Mouse (Mus musculus): ENCODE results near the gene Klf7. TPM values are rescaled to one million over a fixed set of nuclear protein-coding genes. Genes with fewer than 3 reads are reported as not detected.
"Not testable (repeated sequence)": the region's sequence is repeated elsewhere in the genome, so short reads cannot be mapped to it uniquely, and the experiment has no call there.

Klf7 gene
- polyA plus RNA-seq, 1 experiment from 2014 or later, result 25.6 TPM

DNA sequence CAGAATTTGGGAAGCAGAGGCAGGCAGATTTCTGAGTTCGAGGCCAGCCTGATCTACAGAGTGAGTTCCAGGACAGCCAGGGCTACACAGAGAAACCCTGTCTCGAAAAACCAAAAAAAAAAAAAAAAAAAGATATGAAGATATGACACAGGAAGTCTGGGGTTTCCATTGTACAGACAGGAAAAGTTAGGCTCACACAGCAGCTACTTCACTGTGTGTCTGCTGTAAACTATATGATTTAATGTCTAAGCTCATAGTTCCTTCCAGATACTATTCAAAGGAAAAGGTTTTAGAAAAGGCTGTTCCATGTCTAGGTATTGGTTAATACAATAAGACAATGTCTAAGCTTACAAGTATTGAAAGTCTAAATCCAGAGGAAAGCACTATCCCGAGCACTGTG is 13.4 kb downstream of the Klf7 start:
- WGBS, result 88% methylated on average over 2 of the region's 3 CpGs
- ATAC-seq (ENCODE audit: low read depth); H3K27ac ChIP-seq (ENCODE audit: low read length); H3K9ac ChIP-seq (ENCODE audit: low read length); H3K27me3 ChIP-seq (ENCODE audit: control insufficient read depth, insufficient read depth, low read depth, low read length); H3K4me3 ChIP-seq (ENCODE audit: low read length); H3K36me3 ChIP-seq (ENCODE audit: control insufficient read depth, insufficient read depth, low read length); H3K9me3 ChIP-seq (ENCODE audit: control insufficient read depth, low read length); H3K4me2 ChIP-seq (ENCODE audit: low read depth, low read length): not testable (repeated sequence)
- peaks cover 20% of the 10 kb centered on the region for H3K4me1 ChIP-seq (replicated peaks; ENCODE audit: control insufficient read depth, insufficient read depth, low read length)

GRCm38 (mm10) chr1:64107526-64107925 is 14.6 kb downstream of the Klf7 start:
- no peak for ATAC-seq (ENCODE audit: low read depth)
- no peak overlapping the region for H3K4me3 ChIP-seq (ENCODE audit: low read length)
- H3K4me2 ChIP-seq (ENCODE audit: low read depth, low read length), result no peak overlapping the region
- no peaks in the 10 kb centered on the region for H3K27me3 ChIP-seq (ENCODE audit: control insufficient read depth, insufficient read depth, low read depth, low read length)
- H3K4me1 ChIP-seq (replicated peaks; ENCODE audit: control insufficient read depth, insufficient read depth, low read length), result peaks cover 20% of the 10 kb centered on the region
- no peaks in the 10 kb centered on the region for H3K9me3 ChIP-seq (ENCODE audit: control insufficient read depth, low read length)
- WGBS, result 61% methylated on average over 7 of the region's 7 CpGs
- H3K36me3 ChIP-seq (ENCODE audit: control insufficient read depth, insufficient read depth, low read length), result 0 out of 2 replicates have a peak, but pooled peaks cover 2% of the 10 kb centered on the region
- H3K27ac ChIP-seq (ENCODE audit: low read length), result no peak overlapping the region
- no peak overlapping the region for H3K9ac ChIP-seq (ENCODE audit: low read length)

- Histone ChIP-seq H3K27ac (ENCODE audit: low read length) (peak overlapping the region; percentile 87), H3K4me3 (ENCODE audit: low read length) (0 out of 2 replicates have a peak overlapping the region, but pooled peaks have one; percentile 23), H3K9ac (ENCODE audit: low read length) (no peak overlapping the region), H3K9me3 (ENCODE audit: control insufficient read depth, low read length) (no peaks in the 10 kb centered on the region), H3K27me3 (ENCODE audit: control insufficient read depth, insufficient read depth, low read depth, low read length) (no peaks in the 10 kb centered on the region), H3K4me1 (replicated peaks; ENCODE audit: control insufficient read depth, insufficient read depth, low read length) (peaks cover 23% of the 10 kb centered on the region), H3K36me3 (ENCODE audit: control insufficient read depth, insufficient read depth, low read length) (0 out of 2 replicates have a peak, but pooled peaks cover 2% of the 10 kb centered on the region), H3K4me2 (ENCODE audit: low read depth, low read length) (peak overlapping the region; percentile 50)
- WGBS, result 22% methylated on average over 5 of the region's 5 CpGs
- peak; percentile 89 for ATAC-seq (ENCODE audit: low read depth)
Observed at GRCm38 (mm10) chr1:64106127-64106526, 16.0 kb downstream of the Klf7 start.

DNA sequence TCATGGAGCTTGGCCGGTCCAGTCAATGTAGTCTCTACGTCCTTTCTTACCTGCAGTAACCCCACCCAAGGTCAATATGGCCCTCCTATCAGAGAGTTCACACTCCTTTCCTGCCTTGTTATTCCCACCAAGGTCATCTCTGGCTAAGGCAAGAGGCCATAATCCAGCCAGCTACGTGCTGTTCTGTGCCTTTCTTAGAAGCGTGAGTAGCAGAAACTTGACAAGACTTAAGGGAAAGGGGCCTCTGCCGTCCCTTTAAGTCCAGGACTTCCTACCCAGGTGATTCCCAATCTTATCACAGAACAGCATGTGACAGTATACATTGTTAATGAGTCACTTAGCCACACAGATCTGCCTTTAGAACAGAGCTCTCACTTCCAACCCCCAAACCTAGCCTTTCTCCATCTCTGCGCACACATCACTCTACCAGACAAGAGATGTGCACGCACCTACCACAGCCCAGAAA is 16.9 kb downstream of the Klf7 start:
- Histone ChIP-seq H3K9me3 (ENCODE audit: control insufficient read depth, low read length) (no peaks in the 10 kb centered on the region), H3K27me3 (ENCODE audit: control insufficient read depth, insufficient read depth, low read depth, low read length) (no peaks in the 10 kb centered on the region), H3K4me2 (ENCODE audit: low read depth, low read length) (no peak overlapping the region), H3K9ac (ENCODE audit: low read length) (no peak overlapping the region), H3K27ac (ENCODE audit: low read length) (peak overlapping the region; percentile 87), H3K4me3 (ENCODE audit: low read length) (no peak overlapping the region), H3K36me3 (ENCODE audit: control insufficient read depth, insufficient read depth, low read length) (0 out of 2 replicates have a peak, but pooled peaks cover 2% of the 10 kb centered on the region), H3K4me1 (replicated peaks; ENCODE audit: control insufficient read depth, insufficient read depth, low read length) (peaks cover 23% of the 10 kb centered on the region)
- no peak for ATAC-seq (ENCODE audit: low read depth)
- 60% methylated on average over 7 of the region's 7 CpGs for WGBS

GRCm38 (mm10) chr1:64104665-64105064 is 17.4 kb downstream of the Klf7 start:
- H3K36me3 ChIP-seq (ENCODE audit: control insufficient read depth, insufficient read depth, low read length), result 0 out of 2 replicates have a peak, but pooled peaks cover 2% of the 10 kb centered on the region
- no peak overlapping the region for H3K4me3 ChIP-seq (ENCODE audit: low read length)
- no peaks in the 10 kb centered on the region for H3K27me3 ChIP-seq (ENCODE audit: control insufficient read depth, insufficient read depth, low read depth, low read length)
- no peaks in the 10 kb centered on the region for H3K9me3 ChIP-seq (ENCODE audit: control insufficient read depth, low read length)
- 40% methylated on average over 3 of the region's 3 CpGs for WGBS
- no peak overlapping the region for H3K27ac ChIP-seq (ENCODE audit: low read length)
- peaks cover 23% of the 10 kb centered on the region for H3K4me1 ChIP-seq (replicated peaks; ENCODE audit: control insufficient read depth, insufficient read depth, low read length)
- no peak overlapping the region for H3K9ac ChIP-seq (ENCODE audit: low read length)
- no peak overlapping the region for H3K4me2 ChIP-seq (ENCODE audit: low read depth, low read length)
- no peak; the same call in 1 of the 2 replicates for ATAC-seq (ENCODE audit: low read depth)

DNA sequence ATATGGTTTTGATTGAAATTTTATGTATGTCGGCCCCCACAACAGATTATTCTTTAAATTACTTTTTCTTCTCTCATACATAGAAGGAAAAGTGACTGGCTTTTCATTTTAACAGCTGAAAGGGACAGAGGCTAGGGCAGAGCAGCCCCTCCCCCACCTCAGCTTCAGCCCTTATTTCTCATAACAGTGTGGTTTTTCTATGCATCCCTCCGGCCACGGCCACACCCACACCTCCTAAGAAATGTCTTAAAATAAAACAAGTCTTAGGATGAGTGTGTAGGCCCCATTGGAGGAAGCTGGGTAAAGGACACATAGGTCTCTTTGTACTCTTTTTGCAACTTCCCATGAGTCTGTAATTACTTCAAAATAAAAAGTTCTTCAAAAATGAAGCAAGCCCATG is 20.8 kb downstream of the Klf7 start:
- H3K27me3 ChIP-seq (ENCODE audit: control insufficient read depth, insufficient read depth, low read depth, low read length), result no peaks in the 10 kb centered on the region
- 0 out of 2 replicates have a peak, but pooled peaks cover 2% of the 10 kb centered on the region for H3K36me3 ChIP-seq (ENCODE audit: control insufficient read depth, insufficient read depth, low read length)
- H3K9ac ChIP-seq (ENCODE audit: low read length), result no peak overlapping the region
- H3K4me1 ChIP-seq (replicated peaks; ENCODE audit: control insufficient read depth, insufficient read depth, low read length), result peaks cover 30% of the 10 kb centered on the region
- no peaks in the 10 kb centered on the region for H3K9me3 ChIP-seq (ENCODE audit: control insufficient read depth, low read length)
- H3K4me3 ChIP-seq (ENCODE audit: low read length), result no peak overlapping the region
- no peak overlapping the region for H3K27ac ChIP-seq (ENCODE audit: low read length)
- 51% methylated on average over 3 of the region's 3 CpGs for WGBS
- no peak for ATAC-seq (ENCODE audit: low read depth)
- H3K4me2 ChIP-seq (ENCODE audit: low read depth, low read length), result no peak overlapping the region

- Histone ChIP-seq H3K27me3 (ENCODE audit: control insufficient read depth, insufficient read depth, low read depth, low read length) (no peaks in the 10 kb centered on the region), H3K4me1 (replicated peaks; ENCODE audit: control insufficient read depth, insufficient read depth, low read length) (peaks cover 18% of the 10 kb centered on the region), H3K4me3 (ENCODE audit: low read length) (no peak overlapping the region), H3K36me3 (ENCODE audit: control insufficient read depth, insufficient read depth, low read length) (no peaks in the 10 kb centered on the region), H3K9me3 (ENCODE audit: control insufficient read depth, low read length) (no peaks in the 10 kb centered on the region), H3K4me2 (ENCODE audit: low read depth, low read length) (no peak overlapping the region), H3K9ac (ENCODE audit: low read length) (no peak overlapping the region), H3K27ac (ENCODE audit: low read length) (peak overlapping the region; percentile 15)
- 40% methylated on average over 4 of the region's 4 CpGs for WGBS
- no peak for ATAC-seq (ENCODE audit: low read depth)
Observed at GRCm38 (mm10) chr1:64098800-64099199, 23.3 kb downstream of the Klf7 start.

- Histone ChIP-seq H3K4me1 (replicated peaks; ENCODE audit: control insufficient read depth, insufficient read depth, low read length) (peaks cover 18% of the 10 kb centered on the region), H3K27me3 (ENCODE audit: control insufficient read depth, insufficient read depth, low read depth, low read length) (no peaks in the 10 kb centered on the region), H3K36me3 (ENCODE audit: control insufficient read depth, insufficient read depth, low read length) (no peaks in the 10 kb centered on the region), H3K27ac (ENCODE audit: low read length) (peak overlapping the region; percentile 15; the same call in 1 of the 2 replicates), H3K9me3 (ENCODE audit: control insufficient read depth, low read length) (no peaks in the 10 kb centered on the region), H3K4me3 (ENCODE audit: low read length) (no peak overlapping the region), H3K9ac (ENCODE audit: low read length) (no peak overlapping the region), H3K4me2 (ENCODE audit: low read depth, low read length) (no peak overlapping the region)
- no peak for ATAC-seq (ENCODE audit: low read depth)
- WGBS, result 61% methylated on average over 6 of the region's 6 CpGs
Observed at GRCm38 (mm10) chr1:64097640-64098287, 24.3 kb downstream of the Klf7 start.

DNA sequence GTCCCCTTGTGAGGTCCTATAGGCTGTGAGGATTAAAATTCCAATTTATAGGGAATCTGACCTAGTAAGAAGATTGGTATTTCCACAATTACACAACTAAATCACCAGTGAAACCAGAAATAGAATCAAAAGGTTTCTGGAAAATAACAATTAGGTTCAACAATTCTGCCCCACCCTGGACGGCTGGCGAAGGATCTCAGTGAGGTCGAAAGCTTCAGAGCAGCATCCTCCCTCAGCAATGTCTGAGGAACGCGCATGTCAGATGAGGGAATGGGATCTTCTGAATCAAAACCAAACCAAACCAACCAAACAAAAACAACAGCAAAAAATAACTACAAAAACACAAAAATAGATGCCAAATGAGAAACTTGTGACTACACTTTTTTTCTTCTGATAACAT is 29.1 kb downstream of the Klf7 start:
- Histone ChIP-seq H3K9ac (ENCODE audit: low read length) (no peak overlapping the region), H3K4me2 (ENCODE audit: low read depth, low read length) (no peak overlapping the region), H3K27ac (ENCODE audit: low read length) (no peak overlapping the region), H3K27me3 (ENCODE audit: control insufficient read depth, insufficient read depth, low read depth, low read length) (no peaks in the 10 kb centered on the region), H3K4me3 (ENCODE audit: low read length) (no peak overlapping the region), H3K36me3 (ENCODE audit: control insufficient read depth, insufficient read depth, low read length) (no peaks in the 10 kb centered on the region), H3K4me1 (replicated peaks; ENCODE audit: control insufficient read depth, insufficient read depth, low read length) (peaks cover 22% of the 10 kb centered on the region), H3K9me3 (ENCODE audit: control insufficient read depth, low read length) (no peaks in the 10 kb centered on the region)
- WGBS, result 92% methylated on average over 5 of the region's 5 CpGs
- ATAC-seq (ENCODE audit: low read depth), result no peak
